Mouse (Mus musculus) C2C12 (cell line): ENCODE results near the gene Dync2li1.

ENCODE experiments used
- CEBPB ChIP-seq: IDR thresholded peaks from one replicate; pipeline ENCODE4 v1.6.1; 2011; ENCODE audit warnings: low read depth, mild to moderate bottlenecking, control low read depth, moderate library complexity
- CTCF ChIP-seq: IDR thresholded peaks from one replicate; pipeline ENCODE4 v1.5.1; 2011; ENCODE audit not compliant: control insufficient read depth, insufficient read depth, insufficient read length
- FOSL1 ChIP-seq: IDR thresholded peaks from one replicate; pipeline ENCODE4 v1.8.0; 2011; ENCODE audit warnings: mild to moderate bottlenecking, low read length; ENCODE audit not compliant: poor library complexity, insufficient read depth, severe bottlenecking
- MAX ChIP-seq: IDR thresholded peaks from one replicate; pipeline ENCODE4 v1.6.1; 2011; ENCODE audit warnings: mild to moderate bottlenecking, control low read depth
- MYOD1 ChIP-seq: IDR thresholded peaks from one replicate; pipeline ENCODE4 v1.6.1; 2011; ENCODE audit warnings: low read depth; ENCODE audit not compliant: control insufficient read depth, insufficient read length
- USF1 ChIP-seq: IDR thresholded peaks from one replicate; pipeline ENCODE4 v1.6.1; 2011; ENCODE audit warnings: low read depth, mild to moderate bottlenecking, control low read depth, moderate library complexity

GRCm38 (mm10) chr17:84639796-84640378 lies 13.6 kb downstream of the Dync2li1 start:
- TF ChIP-seq FOSL1 (no peak), CTCF (no peak), MYOD1 (no peak), USF1 (no peak), MAX (no peak), CEBPB (no peak)
